Mouse (Mus musculus) CD4-positive helper T cell, adult 2 months (primary cell): Measurements from ENCODE around the gene Il20ra.

ENCODE experiments used
- DNase-seq: peaks from one replicate; pipeline ENCODE4 v3.0.0-alpha.2; 2012; ENCODE audit warnings: low read depth, missing footprints, low spot score

The Il20ra gene

DNA sequence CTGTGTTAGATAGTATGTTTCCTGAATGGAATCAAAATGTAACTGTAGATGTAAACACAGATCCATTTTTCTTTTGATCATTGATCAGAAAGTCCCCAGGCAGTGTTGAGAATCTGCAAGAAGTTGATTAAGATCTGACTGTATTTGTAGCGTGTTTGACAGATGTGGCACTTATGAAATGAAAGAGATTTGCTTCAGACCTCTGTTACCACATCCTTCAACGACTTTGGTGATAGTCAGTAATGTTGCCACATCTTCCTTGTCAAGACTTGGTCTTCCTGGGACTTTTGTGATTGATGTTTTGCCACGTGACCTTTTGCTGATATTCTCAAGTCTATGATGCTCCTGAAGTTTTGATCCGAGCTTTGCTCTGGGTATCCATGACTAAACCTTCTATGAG is 35.3 kb downstream of the Il20ra start:
- DNase-seq = peak; percentile 73

DNA sequence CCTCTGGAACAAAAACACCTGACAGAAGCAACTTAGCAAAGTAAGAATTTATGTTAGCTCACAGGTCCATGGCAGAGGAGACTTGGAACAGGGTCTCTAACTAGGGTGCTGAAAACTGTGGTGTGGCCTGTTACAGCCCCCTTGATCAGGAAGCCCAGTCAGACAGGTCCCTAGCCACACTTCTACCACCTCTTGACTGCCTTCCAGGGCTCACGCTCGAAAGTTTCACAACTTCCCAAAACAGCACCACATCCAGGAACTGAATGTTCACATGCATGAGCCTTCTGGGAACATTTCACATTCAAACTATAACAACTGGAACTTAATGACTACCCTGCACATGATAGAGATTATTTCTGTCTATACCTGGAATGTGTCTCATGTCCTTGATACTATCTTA is 53.1 kb downstream of the Il20ra start:
- no peak for DNase-seq

DNA sequence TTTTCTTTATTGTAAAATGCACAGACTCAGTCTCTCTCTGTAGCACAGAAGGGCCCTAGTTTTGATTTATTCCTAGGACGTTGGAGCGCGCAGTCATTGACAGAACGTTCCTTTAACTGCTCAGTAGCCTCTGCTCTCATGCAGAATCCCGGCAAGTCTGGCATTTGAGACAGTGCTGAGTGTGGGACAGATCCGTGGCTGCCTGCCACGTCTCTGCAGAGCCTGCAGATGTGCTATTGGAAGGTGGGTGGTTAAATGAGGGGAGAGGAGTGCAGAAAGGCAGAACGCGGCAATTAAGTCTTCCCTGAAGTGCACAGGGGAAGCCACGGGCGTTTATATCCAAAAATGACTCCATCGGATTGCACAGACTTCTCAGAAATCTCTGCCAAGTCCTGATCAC is 66.7 kb downstream of the Il20ra start:
- DNase-seq = no peak

DNA sequence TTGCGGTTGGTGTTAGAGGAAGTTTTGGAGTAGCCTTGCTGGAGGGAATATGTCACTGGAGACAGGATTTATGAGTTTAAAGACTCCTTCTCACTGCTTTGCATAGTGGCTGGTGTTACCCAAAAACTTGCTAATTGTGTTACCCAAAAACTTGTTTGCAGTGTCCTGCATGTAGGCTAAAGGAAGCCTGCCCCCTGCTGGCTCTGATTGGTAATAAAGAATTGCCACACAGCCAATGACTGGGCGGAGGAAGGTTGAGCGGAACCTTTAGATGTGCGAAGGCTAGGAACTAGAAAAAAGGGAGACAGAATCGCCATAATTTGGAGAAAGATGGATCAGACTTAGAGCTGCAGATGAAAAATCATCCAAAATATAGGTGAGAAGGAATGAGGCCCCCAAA is 69.0 kb downstream of the Il20ra start:
- peak; percentile 62 for DNase-seq

DNA sequence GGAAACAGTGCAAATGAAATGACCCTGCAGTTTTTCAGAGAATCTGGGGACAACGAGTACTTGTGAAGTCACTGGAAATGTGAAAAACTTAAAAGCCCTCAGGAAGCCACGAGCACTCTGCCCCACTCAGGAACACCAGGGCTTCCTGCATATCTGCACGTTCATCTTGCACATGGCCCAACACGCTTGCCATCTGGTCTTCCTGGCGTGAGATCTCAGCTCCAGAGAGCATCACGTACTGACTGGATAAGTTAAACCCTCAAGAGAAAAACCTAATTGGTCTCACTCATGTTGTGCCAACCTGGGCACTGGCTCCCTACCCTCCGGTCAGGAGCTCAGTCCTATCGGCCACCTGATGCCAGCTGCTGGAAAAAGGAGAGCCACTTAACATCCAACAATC is 82.6 kb downstream of the Il20ra start:
- DNase-seq = no peak

- no peak for DNase-seq
Observed at GRCm38 (mm10) chr10:19802958-19803357, 90.6 kb downstream of the Il20ra start.

DNA sequence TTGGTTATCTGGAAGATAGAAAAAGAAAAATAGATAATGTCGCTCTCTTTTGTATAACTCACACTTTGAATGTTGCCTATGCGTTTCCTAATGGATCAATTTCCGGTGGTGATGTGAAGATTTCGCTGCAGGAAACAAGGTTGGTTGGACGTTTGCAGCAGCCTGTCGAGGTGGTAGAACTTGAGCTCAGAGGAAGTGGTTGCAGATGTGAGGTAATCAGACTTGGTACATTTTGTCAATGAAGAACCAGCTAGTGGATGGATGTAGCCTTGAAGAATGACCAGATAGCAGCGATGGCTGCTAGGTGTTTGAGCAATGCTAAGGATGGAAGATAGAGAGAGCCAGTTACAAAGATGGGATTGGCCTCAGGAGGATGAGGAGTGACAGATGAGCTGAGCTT is 92.4 kb downstream of the Il20ra start:
- no peak for DNase-seq
